Mouse (Mus musculus): ENCODE data around the gene Rundc3a. TPM values are rescaled to one million over a fixed set of nuclear protein-coding genes. Genes with fewer than 3 reads are reported as not detected.
"Not testable (repeated sequence)": the region's sequence is repeated elsewhere in the genome, so short reads cannot be mapped to it uniquely, and the experiment has no call there.

Gene Rundc3a
- 100 to 1,000 TPM; 413 to 422 TPM for total RNA-seq (2021)
- long read RNA-seq, experiment 1, transcript Rundc3a-201 (11 exons, 2,046 nt) = major isoform, 177 of 430 reads
- long read RNA-seq, experiment 1, transcript Rundc3a-202 (11 exons, 1,837 nt) = minor isoform, 73 of 430 reads
- long read RNA-seq, experiment 1, transcript Rundc3a-203 (11 exons, 1,822 nt) = minor isoform, 11 of 430 reads
- long read RNA-seq, experiment 1, partial matches to known transcripts = 23 of 430 reads
- long read RNA-seq, experiment 1, other reads (novel, unspliced or antisense) = 142 of 430 reads
- long read RNA-seq, experiment 2, transcript Rundc3a-203 (11 exons, 1,822 nt) = minor isoform, 11 of 429 reads
- long read RNA-seq, experiment 2, transcript Rundc3a-202 (11 exons, 1,837 nt) = minor isoform, 96 of 429 reads
- long read RNA-seq, experiment 2, transcript Rundc3a-201 (11 exons, 2,046 nt) = major isoform, 169 of 429 reads
- long read RNA-seq, experiment 2, partial matches to known transcripts = 26 of 429 reads
- long read RNA-seq, experiment 2, other reads (novel, unspliced or antisense) = 125 of 429 reads

- peak; percentile 94 to 97 for DNase-seq (ENCODE audit: low spot score in 2 of 2)
Measured at GRCm38 (mm10) chr11:102393238-102393634, at the start of gene Rundc3a. Gene Rundc3a (plus strand): TSS chr11:102393403.

DNA sequence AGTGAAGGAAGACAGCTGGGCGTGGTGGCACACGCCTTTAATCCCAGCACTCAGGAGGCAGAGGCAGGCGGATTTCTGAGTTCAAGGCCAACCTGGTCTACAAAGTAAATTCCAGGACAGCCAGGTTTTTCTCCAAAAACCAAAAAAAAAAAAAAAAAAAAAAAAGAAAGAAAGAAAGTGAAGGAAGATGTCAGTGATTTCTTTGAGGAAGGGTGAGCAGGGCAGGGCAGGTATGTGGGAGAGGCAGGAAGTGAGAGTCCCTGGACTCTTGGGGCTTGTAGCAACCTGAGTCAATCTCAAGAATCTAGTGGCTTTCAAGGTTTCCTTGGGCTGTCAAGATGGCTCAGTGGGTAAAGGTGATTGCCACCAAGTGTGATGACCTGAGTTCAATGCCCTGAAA, 48.7 kb upstream of the Rundc3a start:
- no peak for DNase-seq (ENCODE audit: low spot score in 2 of 2)

- DNase-seq (ENCODE audit: low spot score in 2 of 2) = no peak
Measured at GRCm38 (mm10) chr11:102346926-102347325, 46.3 kb upstream of the Rundc3a start.

DNA sequence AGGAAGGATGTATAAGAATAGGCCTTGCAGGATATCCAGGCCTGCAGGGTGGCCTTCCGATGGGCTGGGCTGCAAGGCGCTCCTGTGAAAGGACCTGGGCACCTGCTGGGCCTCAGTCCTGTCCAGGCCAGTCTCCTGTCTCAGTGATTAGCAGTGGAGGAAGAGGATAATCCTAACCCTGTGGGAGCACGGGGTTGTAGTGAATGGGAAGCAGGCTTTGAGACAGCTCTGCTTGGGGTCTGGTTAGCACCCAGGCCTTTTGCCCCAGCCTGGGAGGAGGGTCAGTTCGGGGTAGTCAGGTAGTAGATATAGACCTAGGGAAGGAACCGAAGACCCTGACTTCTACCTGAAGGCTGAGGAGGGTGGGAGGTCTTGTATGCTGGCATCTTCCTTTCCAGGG, 45.5 kb upstream of the Rundc3a start:
- no peak for DNase-seq (ENCODE audit: low spot score in 2 of 2)

- no peak for DNase-seq (ENCODE audit: low spot score in 2 of 2)
Measured at GRCm38 (mm10) chr11:102348101-102348585, 45.1 kb upstream of the Rundc3a start.

DNA sequence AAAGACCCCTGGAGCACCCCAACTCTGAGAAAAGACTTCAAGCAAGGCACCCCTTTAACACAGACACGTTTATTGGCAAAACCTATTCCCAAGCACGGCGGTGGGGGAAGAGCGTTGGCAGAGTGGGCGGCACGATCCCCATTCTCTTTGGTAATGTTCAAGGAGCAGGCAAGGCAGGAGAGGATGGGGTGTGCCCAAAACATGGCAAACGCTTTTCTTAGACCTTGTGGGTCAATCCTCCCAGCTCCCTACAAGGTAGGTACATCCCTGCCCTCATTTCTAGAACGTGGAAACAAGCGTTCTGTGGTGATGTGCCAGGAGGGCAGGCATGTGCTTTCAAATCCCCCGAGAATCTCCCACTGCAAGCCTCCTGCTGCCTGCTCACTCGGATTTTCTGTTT, 44.4 kb upstream of the Rundc3a start:
- no peak for DNase-seq (ENCODE audit: low spot score in 2 of 2)

DNA sequence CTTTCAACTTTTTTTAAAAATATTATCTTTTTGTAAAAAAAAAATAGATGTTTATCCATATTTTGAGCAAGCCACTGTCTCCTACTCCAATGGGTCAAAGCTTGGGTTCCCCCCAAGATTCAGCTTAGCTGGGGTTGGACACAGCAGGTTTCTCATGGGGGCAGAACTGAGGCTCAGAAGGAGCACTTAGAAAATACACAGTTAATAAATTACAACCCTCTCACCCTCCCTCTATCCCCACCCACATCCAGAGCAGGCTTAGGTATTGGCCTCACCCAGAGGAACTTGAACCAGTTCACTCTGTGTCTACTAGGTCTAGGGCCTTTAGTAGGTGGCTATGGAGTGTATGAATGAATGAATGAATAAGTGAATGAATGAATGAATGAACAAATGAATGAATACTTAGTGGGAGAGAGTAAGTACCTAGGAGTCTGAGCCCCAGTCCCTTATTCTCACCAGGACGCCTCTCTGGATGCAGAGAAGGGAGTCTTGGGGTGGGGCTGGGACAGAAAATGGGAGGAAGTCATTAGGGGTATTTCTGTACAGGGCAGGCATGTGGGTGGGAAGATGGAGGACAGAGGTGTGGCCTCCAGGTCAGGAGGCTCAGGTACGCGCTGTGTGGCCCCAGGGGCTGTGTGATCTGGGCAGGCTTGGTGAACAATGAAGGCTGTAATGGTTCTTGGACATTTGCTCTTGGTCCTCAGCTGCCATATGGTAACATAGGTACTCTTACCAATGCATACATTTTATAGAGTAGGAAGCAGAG, 43.8 kb upstream of the Rundc3a start:
- DNase-seq (ENCODE audit: low spot score in 2 of 2) = no peak

DNA sequence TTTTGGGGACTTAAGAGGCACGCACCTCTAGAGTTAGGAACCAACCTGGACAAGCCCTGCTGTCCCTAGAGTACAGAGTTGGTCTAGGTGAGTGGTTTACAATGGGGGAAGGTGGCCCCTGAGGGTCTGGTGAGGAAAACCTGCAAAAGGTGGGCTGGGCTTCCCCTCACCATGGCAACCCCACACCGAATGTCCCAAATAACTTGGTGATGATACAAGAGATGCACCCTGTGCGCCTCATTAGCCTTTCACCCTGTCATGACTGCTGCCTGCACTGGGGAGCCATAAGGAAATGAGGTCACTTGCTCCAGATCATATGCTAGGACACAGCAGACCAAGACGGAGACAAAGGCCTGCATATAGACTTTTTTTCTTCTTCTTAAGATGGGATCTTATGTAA, 42.8 kb upstream of the Rundc3a start:
- DNase-seq (ENCODE audit: low spot score in 2 of 2) = no peak

GRCm38 (mm10) chr11:102350981-102351523, 42.2 kb upstream of the Rundc3a start:
- no peak for DNase-seq (ENCODE audit: low spot score in 2 of 2)

DNA sequence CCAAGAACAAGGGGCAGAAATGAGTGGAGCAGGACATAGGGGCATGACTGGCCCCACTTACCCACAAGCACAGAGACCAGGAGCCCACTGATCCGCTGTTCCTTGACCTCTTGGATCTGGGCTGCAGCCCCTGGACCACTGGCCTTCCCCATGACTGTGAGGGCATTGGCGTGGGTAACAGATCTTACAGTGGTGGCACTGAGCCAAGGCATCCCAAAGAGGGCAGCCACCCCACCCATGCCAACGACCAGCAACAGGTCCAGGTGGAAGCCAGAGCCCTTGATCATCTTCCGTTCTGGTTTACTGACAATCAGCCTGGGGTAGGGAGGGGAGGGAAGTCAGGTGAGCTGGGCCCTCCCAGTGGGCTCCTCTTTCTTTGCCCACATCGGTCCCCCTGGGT, 40.8 kb upstream of the Rundc3a start:
- no peak for DNase-seq (ENCODE audit: low spot score in 2 of 2)

- no peak for DNase-seq (ENCODE audit: low spot score in 2 of 2)
Measured at GRCm38 (mm10) chr11:102353021-102353431, 40.2 kb upstream of the Rundc3a start.

- DNase-seq (ENCODE audit: low spot score in 2 of 2) = no peak
Measured at GRCm38 (mm10) chr11:102355501-102355900, 37.7 kb upstream of the Rundc3a start.

GRCm38 (mm10) chr11:102356190-102356589, 37.0 kb upstream of the Rundc3a start:
- no peak for DNase-seq (ENCODE audit: low spot score in 2 of 2)

DNA sequence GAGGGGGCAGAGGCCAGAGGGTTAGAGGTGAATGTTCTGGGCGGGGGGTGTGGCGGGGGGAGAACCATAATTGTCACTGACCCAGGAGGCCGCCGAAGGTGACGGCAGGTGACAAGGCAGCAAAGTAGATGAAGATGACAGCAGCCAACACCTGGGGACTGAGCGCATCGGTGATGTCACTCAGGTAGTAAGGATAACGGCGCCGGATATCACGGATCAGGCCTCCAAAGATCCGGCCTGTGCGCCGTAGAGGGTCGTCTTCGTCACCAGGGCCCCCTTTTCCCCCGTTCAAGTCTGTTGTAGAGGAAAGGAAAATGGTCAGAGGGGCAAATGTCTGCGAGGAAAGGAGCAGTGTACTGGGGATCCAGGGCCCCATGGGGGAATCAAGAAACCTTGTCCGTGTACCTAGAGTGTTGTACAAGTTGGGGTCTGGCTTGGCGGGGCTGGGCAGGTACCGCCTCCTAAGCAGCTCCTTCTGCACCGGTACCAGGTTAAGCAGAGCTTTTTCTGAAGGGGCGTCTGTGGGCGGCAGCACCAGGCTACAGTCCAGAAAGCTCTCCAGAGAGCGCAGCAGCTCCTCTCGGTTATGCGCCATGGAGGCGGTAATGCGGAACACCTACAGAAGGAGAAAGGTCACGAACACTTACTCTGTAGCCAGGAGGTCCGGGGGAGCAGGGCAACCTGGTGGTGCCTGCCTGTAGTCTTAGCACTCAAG, 36.4 kb upstream of the Rundc3a start:
- no peak for DNase-seq (ENCODE audit: low spot score in 2 of 2)

- no peak for DNase-seq (ENCODE audit: low spot score in 2 of 2)
Measured at GRCm38 (mm10) chr11:102358365-102358764, 34.8 kb upstream of the Rundc3a start.

GRCm38 (mm10) chr11:102361776-102362495, 31.3 kb upstream of the Rundc3a start:
- DNase-seq (ENCODE audit: low spot score in 2 of 2) = no peak

- DNase-seq (ENCODE audit: low spot score in 2 of 2) = no peak
Measured at GRCm38 (mm10) chr11:102363623-102364022, 29.6 kb upstream of the Rundc3a start.

GRCm38 (mm10) chr11:102364570-102365371, 28.4 kb upstream of the Rundc3a start:
- DNase-seq (ENCODE audit: low spot score in 2 of 2) = no peak

DNA sequence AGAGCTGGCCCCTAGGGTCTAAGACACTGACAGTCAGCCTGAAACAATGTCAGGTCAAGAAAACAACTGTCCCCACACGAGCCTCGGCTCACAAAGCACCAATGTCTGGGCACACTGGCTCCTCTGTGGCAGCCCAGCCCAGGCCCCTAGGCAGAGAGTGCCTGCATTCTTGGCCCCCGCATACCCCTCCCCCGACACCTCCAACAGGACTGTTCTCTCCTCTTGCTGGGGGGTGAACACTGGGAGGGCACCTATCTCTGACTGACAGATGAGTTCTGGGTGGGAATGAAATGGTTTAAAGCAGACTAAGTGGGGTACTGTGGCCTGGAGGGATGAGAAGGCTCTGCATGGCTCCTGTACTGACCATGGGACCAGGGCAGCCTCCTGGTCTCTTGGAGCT, 27.5 kb upstream of the Rundc3a start:
- no peak for DNase-seq (ENCODE audit: low spot score in 2 of 2)

DNA sequence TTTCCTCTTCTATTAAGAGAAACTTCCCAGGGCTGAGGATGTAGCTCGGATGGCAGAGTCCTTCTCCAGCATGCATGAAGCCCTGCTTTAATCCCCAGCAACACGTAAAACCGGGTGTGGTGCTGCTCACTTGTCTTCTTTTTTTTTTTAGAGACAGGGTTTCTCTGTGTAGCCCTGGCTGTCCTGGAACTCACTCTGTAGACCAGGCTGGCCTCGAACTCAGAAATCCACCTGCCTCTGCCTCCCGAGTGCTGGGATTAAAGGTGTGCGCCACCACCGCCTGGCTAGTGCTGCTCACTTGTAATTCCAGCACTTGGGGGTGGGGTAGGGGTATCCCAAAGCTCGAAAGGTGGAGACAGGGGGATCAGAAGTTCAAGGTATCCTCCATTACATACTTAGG, 27.1 kb upstream of the Rundc3a start, which contains the start of gene Slc4a1:
Slc4a1 (minus strand) TSS at position 101 of the 400 bp plus-strand sequence.
- DNase-seq (ENCODE audit: low spot score in 2 of 2) = not testable (repeated sequence)

All from layer of hippocampus, postnatal 14 days (tissue).